Mouse (Mus musculus) ES-CJ7 (cell line): ENCODE data around the gene Sema4a.

Experiments used
- DNase-seq: peaks from one replicate; pipeline ENCODE4 v3.0.0; 2011; ENCODE audit warnings: low read depth, low spot score

Sema4a gene

GRCm38 (mm10) chr3:88460983-88461696 lies at the start of gene Sema4a:
TSS of gene Sema4a (minus strand) at chr3:88461182.
- DNase-seq, result no peak

GRCm38 (mm10) chr3:88509692-88510420 lies 48.9 kb upstream of the Sema4a start, which contains the start of gene Lmna:
TSS of gene Lmna (minus strand) at chr3:88509956.
- DNase-seq, result peak; percentile 97

GRCm38 (mm10) chr3:88509250-88509649 lies 48.3 kb upstream of the Sema4a start:
- DNase-seq, result no peak

- peak; percentile 56 for DNase-seq
Measured at GRCm38 (mm10) chr3:88505765-88506164, 44.8 kb upstream of the Sema4a start.

- no peak for DNase-seq
Measured at GRCm38 (mm10) chr3:88505081-88505480, 44.1 kb upstream of the Sema4a start.

- DNase-seq, result no peak
Measured at GRCm38 (mm10) chr3:88503881-88504746, 43.1 kb upstream of the Sema4a start.

GRCm38 (mm10) chr3:88503505-88503863 lies 42.5 kb upstream of the Sema4a start:
- DNase-seq, result no peak

GRCm38 (mm10) chr3:88502641-88503504 lies 41.9 kb upstream of the Sema4a start:
- DNase-seq, result peak; percentile 80

- DNase-seq, result no peak
Measured at GRCm38 (mm10) chr3:88502031-88502571, 41.1 kb upstream of the Sema4a start.

GRCm38 (mm10) chr3:88501366-88502030 lies 40.5 kb upstream of the Sema4a start:
- no peak for DNase-seq

- no peak for DNase-seq
Measured at GRCm38 (mm10) chr3:88500655-88501365, 39.8 kb upstream of the Sema4a start.

- no peak for DNase-seq
Measured at GRCm38 (mm10) chr3:88500087-88500486, 39.1 kb upstream of the Sema4a start.

GRCm38 (mm10) chr3:88499580-88499979 lies 38.6 kb upstream of the Sema4a start:
- DNase-seq, result no peak

- DNase-seq, result no peak
Measured at GRCm38 (mm10) chr3:88495741-88496415, 34.9 kb upstream of the Sema4a start.

GRCm38 (mm10) chr3:88494836-88495628 lies 34.0 kb upstream of the Sema4a start:
- no peak for DNase-seq

GRCm38 (mm10) chr3:88493706-88494582 lies 33.0 kb upstream of the Sema4a start:
- no peak for DNase-seq

GRCm38 (mm10) chr3:88487396-88487795 lies 26.4 kb upstream of the Sema4a start:
- no peak for DNase-seq
